Mouse (Mus musculus) liver, adult 2 months (tissue): Measurements from ENCODE around the gene Klhl5.

ENCODE experiments used
- CTCF ChIP-seq: fragments of 200-500 bp; IDR thresholded peaks from 2 replicates; pipeline ENCODE4 v1.5.1; 2011; ENCODE audit warnings: low read depth, low read length, control low read depth
- POLR2A ChIP-seq: fragments of 200-500 bp; IDR thresholded peaks from 2 replicates; pipeline ENCODE4 v1.6.1; 2011; ENCODE audit warnings: low read length, control low read depth; ENCODE audit not compliant: insufficient read depth; ENCODE audit errors: extremely low read depth

GRCm38 (mm10) chr5:65097457-65097856 lies 9.9 kb upstream of the Klhl5 start:
- TF ChIP-seq CTCF: no peak
- TF ChIP-seq POLR2A: no peak
